ENCODE assay signal across 14 mouse cellular contexts in the genomic region with DNA sequence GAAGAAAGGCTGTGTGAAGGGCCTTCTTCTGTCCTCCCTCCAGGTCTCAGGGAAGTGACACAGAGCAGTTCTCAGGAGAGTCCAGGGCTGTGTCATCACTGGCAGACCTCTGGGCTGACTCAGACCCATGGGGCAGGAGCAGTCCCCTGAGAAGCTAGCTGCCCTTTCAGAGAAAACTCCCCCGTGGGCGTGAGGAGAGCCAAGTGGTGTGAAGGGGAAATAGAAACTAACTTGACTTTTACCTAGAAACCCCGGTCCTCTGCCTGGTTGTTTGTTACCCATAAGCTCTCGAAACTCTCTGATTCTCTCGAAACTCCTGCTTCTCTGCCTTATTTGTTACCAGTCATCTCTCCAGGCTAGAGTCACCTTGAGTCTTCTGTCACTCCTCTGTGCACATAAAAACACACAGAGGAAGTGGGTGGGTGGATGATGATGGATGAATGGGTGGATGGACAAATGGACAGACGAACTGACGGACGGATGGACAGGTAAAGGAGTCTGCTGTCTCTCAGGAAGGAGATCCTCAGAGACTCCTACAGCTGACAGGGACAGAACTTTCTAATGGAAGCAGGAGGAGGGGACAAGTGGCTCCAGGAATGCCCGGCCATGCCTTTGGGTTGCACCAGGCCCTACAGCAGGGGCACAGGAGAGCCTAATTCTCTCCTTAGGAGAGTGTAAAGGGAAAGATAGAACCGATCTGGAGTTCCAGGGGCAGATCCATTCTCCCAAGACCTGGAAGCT. TPM values are rescaled to one million over a fixed set of nuclear protein-coding genes. Genes with fewer than 3 reads are reported as not detected.
A peak's percentile ranks its signal among the peaks of the same experiment; 100 is the strongest.
DNase-seq lines count a peak whose midpoint lies in the region; TF ChIP-seq lines count a peak whose summit lies in the region.
"Had no signal": no experiment of that assay in that cellular context is flagged by ENCODE, and none has a peak within 500 bp of the region (broad histone marks: within the 10 kb centered on the region; RNA-seq: fewer than 3 reads in every experiment).

No protein-coding gene starts in this region.

- no peak for TF ChIP-seq CTCF in left cerebral cortex, adult 2 months (IDR thresholded peaks at IDR 0.05)

- H3K27ac ChIP-seq in left cerebral cortex, adult 2 months, result no peak overlapping the region
- H3K27ac ChIP-seq: liver, embryonic 14.5 days; neural tube, embryonic 15.5 days had no signal

- peak; percentile 54 for DNase-seq in 416B (ENCODE audit: low read depth)
- peak; percentile 59 for DNase-seq in CD4-positive helper T cell, adult 2 months (ENCODE audit: low read depth, low spot score)
- peak; percentile 80 for DNase-seq in adrenal gland, postnatal 10 days
- DNase-seq in naive thymus-derived CD4-positive, alpha-beta T cell, adult 2 months (ENCODE audit: low read depth), result peak; percentile 51
- DNase-seq in left cerebral cortex, adult 2 months (ENCODE audit: extremely low spot score in 1 of 2, low spot score in 2 of 2), result no peak
- DNase-seq in urinary bladder, adult 18-20 months (ENCODE audit: low spot score in 2 of 2), result no peak
- DNase-seq in heart, postnatal 14 days, result no peak
- DNase-seq: kidney, postnatal 14 days; right cerebral cortex, postnatal 4 days; thymus, adult 18-20 months had no signal

- intact Hi-C loops in left cerebral cortex, adult 2 months (cut with DNase I), result no loop called here
- intact Hi-C loops in heart, postnatal 14 days (cut with DNase I), result no loop called here

- no peak overlapping the region for H3K4me3 ChIP-seq in left cerebral cortex, adult 2 months
- H3K4me3 ChIP-seq: erythroblast, embryonic 14.5 days; megakaryocyte, embryonic 14.5 days; neural tube, embryonic 15.5 days had no signal

RNA-seq across cellular contexts. Expression of a gene that starts 43.7 kb away (rescaled TPM):
- total RNA-seq in adrenal gland, postnatal 10 days (2021), result 10 to 100 TPM; 37.5 to 38.5 TPM
- 10 to 100 TPM; 35.1 to 35.8 TPM for total RNA-seq in left cerebral cortex, adult 2 months (2021)
- 10 to 100 TPM; 29.7 to 31.6 TPM for total RNA-seq in heart, postnatal 14 days (2021)

Comparison
In these comparisons a context has a peak if more than half of its experiments do, and no peak if none do; other contexts are left out.
1. DNase-seq: peak in 416B (single experiment), CD4-positive helper T cell, adult 2 months (single experiment), adrenal gland, postnatal 10 days (single experiment) and naive thymus-derived CD4-positive, alpha-beta T cell, adult 2 months (single experiment); none in left cerebral cortex, adult 2 months (0 of 2), urinary bladder, adult 18-20 months (0 of 2) and heart, postnatal 14 days (0 of 2).